Mouse (Mus musculus) thymus, adult 2 months (tissue): Measurements from ENCODE around the gene Smtn.

Experiments used
- CTCF ChIP-seq: fragments of 200-500 bp; IDR thresholded peaks from 2 replicates; pipeline ENCODE4 v1.5.1; 2012; ENCODE audit warnings: mild to moderate bottlenecking, control low read depth, low read length, moderate library complexity, borderline replicate concordance; ENCODE audit not compliant: control insufficient read depth, poor library complexity, insufficient read depth; ENCODE audit errors: extremely low read depth
- POLR2A ChIP-seq: fragments of 200-500 bp; IDR thresholded peaks from 2 replicates; pipeline ENCODE4 v1.6.1; 2012; ENCODE audit warnings: mild to moderate bottlenecking, low read length, control low read depth, moderate library complexity; ENCODE audit not compliant: control insufficient read depth, poor library complexity, insufficient read depth; ENCODE audit errors: extremely low read depth

- TF ChIP-seq CTCF, result no peak
- TF ChIP-seq POLR2A, result no peak
These were observed 24.8 kb downstream of the Smtn start for GRCm38 (mm10) chr11:3515637-3516036.
